In genomic region chr1:85795196-85795595, GRCm38 (mm10) we compare ENCODE assay signal across 8 mouse cellular contexts. TPM values are rescaled to one million over a fixed set of nuclear protein-coding genes. Genes with fewer than 3 reads are reported as not detected.
DNase-seq lines count a peak whose midpoint lies in the region; ATAC-seq and TF ChIP-seq lines count a peak whose summit lies in the region.

No protein-coding gene starts in this region.

- H3K9ac ChIP-seq in kidney, embryonic 15.5 days = no peak overlapping the region
- no peak overlapping the region for H3K9ac ChIP-seq in hindbrain, embryonic 14.5 days
- no peak overlapping the region for H3K9ac ChIP-seq in midbrain, postnatal 0 days (replicated peaks; ENCODE audit: low read length, poor library complexity, severe bottlenecking)
- H3K9ac ChIP-seq in kidney, embryonic 14.5 days (ENCODE audit: low read depth, low read length) = no peak overlapping the region

- H3K4me1 ChIP-seq in kidney, embryonic 15.5 days = peaks cover 18% of the 10 kb centered on the region
- peaks cover 10% of the 10 kb centered on the region for H3K4me1 ChIP-seq in brown adipose tissue, adult 24 weeks (ENCODE audit: control insufficient read depth, insufficient read depth, insufficient read length, low read length)
- H3K4me1 ChIP-seq in hindbrain, embryonic 14.5 days (replicated peaks; ENCODE audit: control insufficient read depth, insufficient read depth, low read length) = peaks cover 21% of the 10 kb centered on the region
- no peaks in the 10 kb centered on the region; the same call in 1 of the 2 replicates for H3K4me1 ChIP-seq in midbrain, postnatal 0 days (ENCODE audit: insufficient read depth, low read length)
- no peaks in the 10 kb centered on the region for H3K4me1 ChIP-seq in kidney, embryonic 14.5 days (ENCODE audit: control insufficient read depth, insufficient read depth, low read length)

- ATAC-seq in kidney, embryonic 15.5 days (replicated peaks; ENCODE audit: low FRiP score) = no peak
- no peak for ATAC-seq in hindbrain, embryonic 14.5 days (ENCODE audit: low FRiP score)
- no peak for ATAC-seq in midbrain, postnatal 0 days (ENCODE audit: low FRiP score)
- no peak for ATAC-seq in kidney, embryonic 14.5 days (ENCODE audit: low FRiP score, low TSS enrichment)

- H3K36me3 ChIP-seq in kidney, embryonic 15.5 days = no peaks in the 10 kb centered on the region
- H3K36me3 ChIP-seq in hindbrain, embryonic 14.5 days (replicated peaks; ENCODE audit: control insufficient read depth, insufficient read depth) = no peaks in the 10 kb centered on the region; the same call in none of the 2 replicates
- H3K36me3 ChIP-seq in midbrain, postnatal 0 days (ENCODE audit: insufficient read depth, low read length) = no peaks in the 10 kb centered on the region
- no peaks in the 10 kb centered on the region; the same call in 1 of the 2 replicates for H3K36me3 ChIP-seq in kidney, embryonic 14.5 days (ENCODE audit: control insufficient read depth, insufficient read depth, low read length)

- DNase-seq in kidney, postnatal 10 days = no peak
- DNase-seq in hindbrain, embryonic 14.5 days (ENCODE audit: low spot score) = no peak
- DNase-seq in midbrain, postnatal 0 days (ENCODE audit: low spot score) = no peak
- DNase-seq in right cerebral cortex, postnatal 25 days = no peak
- DNase-seq in adrenal gland, adult 18-20 months (ENCODE audit: low spot score in 2 of 2) = no peak

- H3K9me3 ChIP-seq in kidney, embryonic 15.5 days (replicated peaks) = no peaks in the 10 kb centered on the region
- H3K9me3 ChIP-seq in hindbrain, embryonic 14.5 days (ENCODE audit: control insufficient read depth, low read length) = no peaks in the 10 kb centered on the region
- no peaks in the 10 kb centered on the region for H3K9me3 ChIP-seq in midbrain, postnatal 0 days (ENCODE audit: low read length)
- no peaks in the 10 kb centered on the region for H3K9me3 ChIP-seq in kidney, embryonic 14.5 days (ENCODE audit: control insufficient read depth, low read length)

- TF ChIP-seq CTCF in midbrain, postnatal 0 days (IDR thresholded peaks at IDR 0.05) = no peak

- H3K4me3 ChIP-seq in kidney, embryonic 15.5 days (replicated peaks) = no peak overlapping the region; the same call in 1 of the 2 replicates
- H3K4me3 ChIP-seq in brown adipose tissue, adult 24 weeks (ENCODE audit: insufficient read depth, low read depth, low read length) = peak overlapping the region; percentile 34; the same call in 1 of the 2 replicates
- peak overlapping the region; percentile 13; the same call in 1 of the 2 replicates for H3K4me3 ChIP-seq in hindbrain, embryonic 14.5 days (replicated peaks; ENCODE audit: low read length)
- H3K4me3 ChIP-seq in midbrain, postnatal 0 days (ENCODE audit: low read depth, low read length) = no peak overlapping the region
- no peak overlapping the region for H3K4me3 ChIP-seq in kidney, embryonic 14.5 days (ENCODE audit: low read length)

- no peak overlapping the region for H3K27ac ChIP-seq in kidney, embryonic 15.5 days
- H3K27ac ChIP-seq in brown adipose tissue, adult 24 weeks (replicated peaks; ENCODE audit: low read depth, low read length) = no peak overlapping the region
- no peak overlapping the region for H3K27ac ChIP-seq in hindbrain, embryonic 14.5 days
- no peak overlapping the region for H3K27ac ChIP-seq in midbrain, postnatal 0 days (ENCODE audit: low read depth, low read length)
- H3K27ac ChIP-seq in kidney, embryonic 14.5 days (ENCODE audit: low read depth, low read length) = no peak overlapping the region

- WGBS in kidney, embryonic 15.5 days = 52% methylated on average over 3 of the region's 3 CpGs
- WGBS in hindbrain, embryonic 14.5 days = 61% methylated on average over 3 of the region's 3 CpGs
- 62% methylated on average over 3 of the region's 3 CpGs for WGBS in midbrain, postnatal 0 days
- 52% methylated on average over 3 of the region's 3 CpGs for WGBS in kidney, embryonic 14.5 days

- H3K4me2 ChIP-seq in kidney, embryonic 15.5 days = peak overlapping the region; percentile 40
- H3K4me2 ChIP-seq in hindbrain, embryonic 14.5 days (replicated peaks) = peak overlapping the region; percentile 58
- peak overlapping the region; percentile 35 for H3K4me2 ChIP-seq in midbrain, postnatal 0 days (ENCODE audit: low read depth, low read length, poor library complexity, severe bottlenecking)
- no peak overlapping the region for H3K4me2 ChIP-seq in kidney, embryonic 14.5 days (replicated peaks; ENCODE audit: low read depth, low read length)

- H3K27me3 ChIP-seq in kidney, embryonic 15.5 days = no peaks in the 10 kb centered on the region
- H3K27me3 ChIP-seq in hindbrain, embryonic 14.5 days (ENCODE audit: control insufficient read depth, insufficient read depth, low read length) = no peaks in the 10 kb centered on the region
- no peaks in the 10 kb centered on the region for H3K27me3 ChIP-seq in midbrain, postnatal 0 days (ENCODE audit: insufficient read depth, low read length)
- H3K27me3 ChIP-seq in kidney, embryonic 14.5 days (ENCODE audit: control insufficient read depth, insufficient read depth, low read length) = no peaks in the 10 kb centered on the region

RNA-seq across cellular contexts. Expression of gene Cab39, which starts 2.0 kb away (rescaled TPM):
- polyA plus RNA-seq in kidney, embryonic 15.5 days (2015; fragmentation: Nextera tagmentation; extraction: Ambion mirVana) = 28.0 and 30.2 TPM in 2 replicates
- 68.7 and 78.3 TPM in 2 replicates for polyA plus RNA-seq in brown adipose tissue, adult 24 weeks (2012; ENCODE audit: insufficient read depth, insufficient read length, missing spikeins)
- 77.8 and 91.9 TPM in 2 replicates for polyA plus RNA-seq in hindbrain, embryonic 14.5 days (2014; fragmentation: Nextera tagmentation; extraction: Ambion mirVana)
- total RNA-seq in midbrain, postnatal 0 days (2014; rRNA removed) = 167 and 185 TPM in 2 replicates
- polyA plus RNA-seq in midbrain, postnatal 0 days (2015; fragmentation: Nextera tagmentation; extraction: Ambion mirVana) = 40.3 and 45.9 TPM in 2 replicates
- polyA plus RNA-seq in kidney, embryonic 14.5 days (2014; fragmentation: Nextera tagmentation; extraction: Ambion mirVana) = 37.9 and 53.0 TPM in 2 replicates
- total RNA-seq in adrenal gland, adult 18-20 months (2021) = 100 to 1,000 TPM; 100 to 148 TPM

RNA-seq across cellular contexts. Expression of gene A630001G21Rik, which starts 16.8 kb away (rescaled TPM):
- polyA plus RNA-seq in kidney, embryonic 15.5 days (2015; fragmentation: Nextera tagmentation; extraction: Ambion mirVana) = 0.72 and 1.1 TPM in 2 replicates
- polyA plus RNA-seq in brown adipose tissue, adult 24 weeks (2012; ENCODE audit: insufficient read depth, insufficient read length, missing spikeins) = 3.3 TPM in 1 of 2 replicates, not detected in the other
- 0.19 and 0.27 TPM in 2 replicates for polyA plus RNA-seq in hindbrain, embryonic 14.5 days (2014; fragmentation: Nextera tagmentation; extraction: Ambion mirVana)
- total RNA-seq in midbrain, postnatal 0 days (2014; rRNA removed) = 0.76 and 1.0 TPM in 2 replicates
- polyA plus RNA-seq in midbrain, postnatal 0 days (2015; fragmentation: Nextera tagmentation; extraction: Ambion mirVana) = 0.31 and 0.56 TPM in 2 replicates
- polyA plus RNA-seq in kidney, embryonic 14.5 days (2014; fragmentation: Nextera tagmentation; extraction: Ambion mirVana) = 0.87 and 1.8 TPM in 2 replicates
- total RNA-seq in adrenal gland, adult 18-20 months (2021) = under 1 TPM in 1 of 2 experiments, not detected in 1; 0.83 TPM

Comparison
In these comparisons a context has a peak if more than half of its experiments do, and no peak if none do; other contexts are left out.
1. H3K4me3 ChIP-seq: peak in brown adipose tissue, adult 24 weeks (single experiment) and hindbrain, embryonic 14.5 days (single experiment); none in kidney, embryonic 15.5 days (single experiment), midbrain, postnatal 0 days (single experiment) and kidney, embryonic 14.5 days (single experiment).